Mouse (Mus musculus) embryo, embryonic 11.5 days (tissue): ENCODE measurements around the gene Gm13276.
"Not testable (repeated sequence)": the region's sequence is repeated elsewhere in the genome, so short reads cannot be mapped to it uniquely, and the experiment has no call there.

Experiments
- DNase-seq: peaks from one replicate; pipeline ENCODE4 v3.0.0-alpha.2; 2012; ENCODE audit warnings: low read depth, low spot score

Gm13276 gene

DNA sequence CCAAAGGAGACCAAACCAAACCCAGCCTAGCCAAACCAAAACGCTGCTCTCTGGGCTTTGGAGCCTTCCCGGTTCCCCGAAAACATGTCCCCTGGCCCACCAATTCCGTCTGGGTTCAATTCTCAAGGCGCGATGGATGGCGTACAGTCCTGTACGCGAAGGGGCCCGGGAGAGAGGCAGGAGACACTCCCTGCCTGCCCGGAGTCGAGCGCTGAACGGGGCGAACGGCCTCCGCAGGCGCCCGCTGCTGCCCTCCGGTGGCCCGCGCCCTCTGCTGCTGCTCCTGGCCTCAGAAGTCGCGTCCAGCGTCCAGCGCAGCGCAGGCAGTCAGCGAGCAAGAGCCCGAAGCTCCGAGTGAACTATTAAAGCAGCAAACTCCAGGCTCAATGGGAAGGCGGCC, 3.2 kb upstream of the Gm13276 start:
- DNase-seq = not testable (repeated sequence)

- not testable (repeated sequence) for DNase-seq
These were observed 2.9 kb downstream of the Gm13276 start, which contains the start of gene Gm13277 for GRCm38 (mm10) chr4:88788402-88788801. TSS of gene Gm13277 (plus strand) at chr4:88788632.

- DNase-seq = not testable (repeated sequence)
These were observed 5.7 kb downstream of the Gm13276 start, which contains the start of gene Gm13278 for GRCm38 (mm10) chr4:88791250-88791649. TSS of gene Gm13278 (plus strand) at chr4:88791550.

DNA sequence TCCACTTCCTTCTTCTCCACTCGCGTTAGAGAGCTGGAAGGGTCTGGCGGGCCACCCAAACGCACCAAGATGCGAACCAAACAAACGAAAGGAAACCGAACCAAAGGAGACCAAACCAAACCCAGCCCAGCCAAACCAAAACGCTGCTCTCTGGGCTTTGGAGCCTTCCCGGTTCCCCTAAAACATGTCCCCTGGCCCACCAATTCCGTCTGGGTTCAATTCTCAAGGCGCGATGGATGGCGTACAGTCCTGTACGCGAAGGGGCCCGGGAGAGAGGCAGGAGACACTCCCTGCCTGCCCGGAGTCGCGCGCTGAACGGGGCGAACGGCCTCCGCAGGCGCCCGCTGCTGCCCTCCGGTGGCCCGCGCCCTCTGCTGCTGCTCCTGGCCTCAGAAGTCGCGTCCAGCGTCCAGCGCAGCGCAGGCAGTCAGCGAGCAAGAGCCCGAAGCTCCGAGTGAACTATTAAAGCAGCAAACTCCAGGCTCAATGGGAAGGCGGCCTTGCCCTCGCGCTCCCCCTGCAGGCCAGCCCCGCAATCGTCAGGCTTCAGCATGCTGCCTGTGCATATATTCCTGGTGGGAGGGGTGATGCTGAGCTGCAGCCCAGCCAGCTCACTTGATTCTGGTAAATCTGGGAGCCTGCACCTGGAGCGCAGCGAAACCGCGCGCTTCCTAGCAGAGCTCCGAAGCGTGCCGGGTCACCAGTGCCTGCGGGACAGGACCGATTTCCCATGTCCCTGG, 8.6 kb downstream of the Gm13276 start, which contains the start of gene Gm13275:
Gene Gm13275 (plus strand): TSS at position 552 of the 740 bp plus-strand sequence.
- not testable (repeated sequence) for DNase-seq

- DNase-seq = not testable (repeated sequence)
These were observed 11.6 kb downstream of the Gm13276 start, which contains the start of gene Gm13279 for GRCm38 (mm10) chr4:88797097-88797496. TSS of gene Gm13279 (plus strand) at chr4:88797397.

- DNase-seq = not testable (repeated sequence)
These were observed 13.9 kb downstream of the Gm13276 start, which contains the start of gene Gm13285 for GRCm38 (mm10) chr4:88799365-88799764. TSS of gene Gm13285 (plus strand) at chr4:88799665.

- not testable (repeated sequence) for DNase-seq
These were observed 17.4 kb downstream of the Gm13276 start, which contains the start of gene Gm13287 for GRCm38 (mm10) chr4:88802954-88803353. TSS of gene Gm13287 (plus strand) at chr4:88803254.

DNA sequence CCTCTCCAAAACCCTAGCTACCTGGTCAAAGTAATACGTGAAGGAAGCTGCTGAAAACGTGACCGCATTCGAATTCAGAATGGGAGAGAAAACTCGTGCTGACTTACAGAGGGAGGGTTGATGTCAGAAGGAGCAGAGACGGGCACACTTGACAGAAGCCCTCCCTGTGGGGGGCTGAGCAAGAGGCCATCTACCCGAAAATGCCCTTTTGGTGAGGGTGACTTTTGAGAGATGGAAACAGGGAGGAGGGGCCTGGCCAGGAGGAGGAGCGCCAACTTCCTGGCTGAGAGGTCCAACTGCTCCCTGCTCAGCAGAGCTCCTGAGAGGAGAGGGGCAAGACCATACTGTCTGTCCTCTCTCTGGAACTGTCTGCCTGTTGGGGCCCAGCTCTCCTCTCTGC, 19.7 kb downstream of the Gm13276 start, which contains the start of gene Gm13288:
Gene Gm13288 (plus strand): TSS at position 301 of the 400 bp plus-strand sequence.
- DNase-seq = not testable (repeated sequence)

DNA sequence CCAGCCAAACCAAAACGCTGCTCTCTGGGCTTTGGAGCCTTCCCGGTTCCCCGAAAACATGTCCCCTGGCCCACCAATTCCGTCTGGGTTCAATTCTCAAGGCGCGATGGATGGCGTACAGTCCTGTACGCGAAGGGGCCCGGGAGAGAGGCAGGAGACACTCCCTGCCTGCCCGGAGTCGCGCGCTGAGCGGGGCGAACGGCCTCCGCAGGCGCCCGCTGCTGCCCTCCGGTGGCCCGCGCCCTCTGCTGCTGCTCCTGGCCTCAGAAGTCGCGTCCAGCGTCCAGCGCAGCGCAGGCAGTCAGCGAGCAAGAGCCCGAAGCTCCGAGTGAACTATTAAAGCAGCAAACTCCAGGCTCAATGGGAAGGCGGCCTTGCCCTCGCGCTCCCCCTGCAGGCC, 20.3 kb downstream of the Gm13276 start:
- not testable (repeated sequence) for DNase-seq

DNA sequence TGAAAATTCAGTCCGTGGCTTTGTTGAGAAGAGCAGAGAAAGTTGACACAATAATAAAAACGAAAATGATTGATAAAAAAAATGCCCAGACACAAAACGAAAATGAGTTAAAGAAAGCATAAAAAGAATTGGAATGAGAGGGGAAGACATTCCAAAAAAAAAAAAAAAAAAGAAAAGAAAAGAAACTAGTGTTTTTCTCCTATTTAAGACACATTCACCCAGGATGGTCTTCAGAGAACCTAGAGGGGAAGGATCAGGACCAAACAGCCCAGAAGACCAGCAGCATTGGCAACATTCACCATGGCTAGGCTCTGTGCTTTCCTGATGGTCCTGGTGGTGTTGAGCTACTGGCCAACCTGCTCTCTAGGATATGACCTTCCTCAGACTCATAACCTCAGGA, 30.4 kb downstream of the Gm13276 start, which contains the start of gene Ifna7:
Gene Ifna7 (plus strand): TSS at position 301 of the 400 bp plus-strand sequence.
- no peak for DNase-seq

- no peak for DNase-seq
These were observed 34.1 kb downstream of the Gm13276 start, which contains the start of gene Ifna11 for GRCm38 (mm10) chr4:88819659-88820058. TSS of gene Ifna11 (plus strand) at chr4:88819959.

DNA sequence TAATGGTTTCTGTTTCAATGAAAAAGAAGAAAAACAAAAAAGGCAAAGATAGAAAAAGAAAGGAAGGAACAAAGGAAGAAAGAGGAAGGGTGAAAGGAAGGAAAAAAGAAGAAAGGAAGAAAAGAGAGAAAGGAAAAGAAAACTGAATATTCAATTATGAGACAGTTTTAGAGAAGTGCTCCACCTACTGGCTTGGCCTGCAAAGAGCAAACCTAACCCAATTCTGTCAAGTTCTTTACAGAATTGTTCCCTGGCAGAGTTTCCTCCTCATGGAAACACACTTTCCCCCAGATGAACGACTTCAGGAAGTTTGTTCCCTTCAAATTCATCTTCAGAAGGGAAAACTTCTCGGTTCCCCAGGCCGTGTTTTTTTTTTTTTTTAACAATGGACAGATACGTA, 37.5 kb downstream of the Gm13276 start:
- no peak for DNase-seq

- DNase-seq = not testable (repeated sequence)
These were observed 41.6 kb downstream of the Gm13276 start, which contains the start of gene Ifna6 for GRCm38 (mm10) chr4:88827116-88827515. TSS of gene Ifna6 (plus strand) at chr4:88827416.

GRCm38 (mm10) chr4:88830523-88830922, 45.0 kb downstream of the Gm13276 start:
- DNase-seq = no peak

DNA sequence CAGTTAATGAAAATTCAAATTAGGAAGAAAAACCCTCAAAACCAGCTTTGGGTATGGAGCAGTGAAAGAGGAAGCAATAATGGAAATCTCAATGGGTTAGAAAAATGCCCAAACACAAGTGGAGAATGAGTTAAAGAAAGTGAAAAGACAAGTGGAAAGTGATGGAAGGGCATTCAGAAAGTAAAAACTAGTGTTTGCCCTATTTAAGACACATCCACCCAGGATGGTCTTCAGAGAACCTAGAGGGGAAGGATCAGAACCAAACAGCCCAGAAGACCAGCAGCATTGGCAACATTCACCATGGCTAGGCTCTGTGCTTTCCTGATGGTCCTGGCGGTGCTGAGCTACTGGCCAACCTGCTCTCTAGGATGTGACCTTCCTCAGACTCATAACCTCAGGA, 49.7 kb downstream of the Gm13276 start, which contains the start of gene Ifna5:
Gene Ifna5 (plus strand): TSS at position 301 of the 400 bp plus-strand sequence.
- DNase-seq = not testable (repeated sequence)
